ENCODE assay signal across 9 mouse cellular contexts in genomic region chr6:83350172-83350571, GRCm38 (mm10). TPM values are rescaled to one million over a fixed set of nuclear protein-coding genes. Genes with fewer than 3 reads are reported as not detected.
DNase-seq lines count a peak whose midpoint lies in the region; ATAC-seq and TF ChIP-seq lines count a peak whose summit lies in the region.
"Had no signal": no experiment of that assay in that cellular context is flagged by ENCODE, and none has a peak within 500 bp of the region (broad histone marks: within the 10 kb centered on the region; RNA-seq: fewer than 3 reads in every experiment).

No protein-coding gene starts in this region.

- 84% methylated on average over 7 of the region's 7 CpGs for WGBS in embryonic facial prominence, embryonic 10.5 days
- WGBS in hindbrain, embryonic 16.5 days: 86% methylated on average over 7 of the region's 7 CpGs
- WGBS in midbrain, postnatal 0 days: 82% methylated on average over 7 of the region's 7 CpGs

- TF ChIP-seq CTCF in left cerebral cortex, adult 2 months (IDR thresholded peaks at IDR 0.05): no peak
- TF ChIP-seq CTCF in midbrain, postnatal 0 days (IDR thresholded peaks at IDR 0.05): no peak

- H3K9ac ChIP-seq in hindbrain, embryonic 16.5 days (ENCODE audit: low read depth, low read length): peak overlapping the region; percentile 96
- peak overlapping the region; percentile 95; the same call in 1 of the 2 replicates for H3K9ac ChIP-seq in midbrain, postnatal 0 days (replicated peaks; ENCODE audit: low read length, poor library complexity, severe bottlenecking)

- no peak for DNase-seq in left cerebral cortex, adult 2 months (ENCODE audit: extremely low spot score in 1 of 2, low spot score in 2 of 2)
- DNase-seq in left cerebral cortex, adult 9 months (ENCODE audit: low spot score in 2 of 2): no peak
- no peak for DNase-seq in embryonic facial prominence, embryonic 10.5 days (ENCODE audit: low spot score)
- DNase-seq in midbrain, postnatal 0 days (ENCODE audit: low spot score): no peak
- no peak for DNase-seq in right cerebral cortex, adult 2 months (ENCODE audit: low spot score in 2 of 2)
- DNase-seq in gastrocnemius, adult 8-10 months (ENCODE audit: low spot score in 2 of 2): no peak
- DNase-seq: lung, adult 18-20 months had no signal

- H3K4me2 ChIP-seq in hindbrain, embryonic 16.5 days (ENCODE audit: low read length): peak overlapping the region; percentile 75
- H3K4me2 ChIP-seq in midbrain, postnatal 0 days (ENCODE audit: low read depth, low read length, poor library complexity, severe bottlenecking): peak overlapping the region; percentile 63

- ATAC-seq in hindbrain, embryonic 16.5 days: no peak
- ATAC-seq in midbrain, postnatal 0 days (ENCODE audit: low FRiP score): no peak
- ATAC-seq in frontal cortex, adult (ENCODE audit: low TSS enrichment): no peak

- no peaks in the 10 kb centered on the region for H3K27me3 ChIP-seq in embryonic facial prominence, embryonic 10.5 days (replicated peaks; ENCODE audit: low read depth, poor library complexity, severe bottlenecking)
- H3K27me3 ChIP-seq in hindbrain, embryonic 16.5 days (replicated peaks; ENCODE audit: control insufficient read depth, insufficient read depth, low read length): no peaks in the 10 kb centered on the region
- no peaks in the 10 kb centered on the region for H3K27me3 ChIP-seq in midbrain, postnatal 0 days (ENCODE audit: insufficient read depth, low read length)

- no peaks in the 10 kb centered on the region for H3K9me3 ChIP-seq in embryonic facial prominence, embryonic 10.5 days
- no peaks in the 10 kb centered on the region for H3K9me3 ChIP-seq in hindbrain, embryonic 16.5 days (ENCODE audit: control insufficient read depth, low read length)
- no peaks in the 10 kb centered on the region for H3K9me3 ChIP-seq in midbrain, postnatal 0 days (ENCODE audit: low read length)

- peaks cover 44% of the 10 kb centered on the region for H3K36me3 ChIP-seq in embryonic facial prominence, embryonic 10.5 days (replicated peaks)
- H3K36me3 ChIP-seq in hindbrain, embryonic 16.5 days (ENCODE audit: control insufficient read depth, insufficient read depth, low read length): peaks cover 5% of the 10 kb centered on the region
- peaks cover 5% of the 10 kb centered on the region for H3K36me3 ChIP-seq in midbrain, postnatal 0 days (ENCODE audit: insufficient read depth, low read length)

- peak overlapping the region; percentile 93 for H3K27ac ChIP-seq in left cerebral cortex, adult 2 months
- peak overlapping the region; percentile 94 for H3K27ac ChIP-seq in embryonic facial prominence, embryonic 10.5 days (replicated peaks)
- H3K27ac ChIP-seq in hindbrain, embryonic 16.5 days (ENCODE audit: low read depth, low read length): no peak overlapping the region
- no peak overlapping the region for H3K27ac ChIP-seq in midbrain, postnatal 0 days (ENCODE audit: low read depth, low read length)

- intact Hi-C loops in left cerebral cortex, adult 2 months (cut with DNase I): no loop called here

- peak overlapping the region; percentile 83 for H3K4me3 ChIP-seq in left cerebral cortex, adult 2 months
- peak overlapping the region; percentile 96 for H3K4me3 ChIP-seq in embryonic facial prominence, embryonic 10.5 days
- peak overlapping the region; percentile 82 for H3K4me3 ChIP-seq in hindbrain, embryonic 16.5 days (ENCODE audit: low read length)
- H3K4me3 ChIP-seq in midbrain, postnatal 0 days (ENCODE audit: low read depth, low read length): peak overlapping the region; percentile 74

- H3K4me1 ChIP-seq in embryonic facial prominence, embryonic 10.5 days: peaks cover 26% of the 10 kb centered on the region
- peaks cover 7% of the 10 kb centered on the region for H3K4me1 ChIP-seq in hindbrain, embryonic 16.5 days (ENCODE audit: control insufficient read depth, insufficient read depth, low read depth, low read length)
- peaks cover 3% of the 10 kb centered on the region; the same call in 1 of the 2 replicates for H3K4me1 ChIP-seq in midbrain, postnatal 0 days (ENCODE audit: insufficient read depth, low read length)

RNA-seq across cellular contexts. Expression of gene Bola3, which starts 1.2 kb away (rescaled TPM):
- 10 to 100 TPM; 49.3 to 54.3 TPM for total RNA-seq in left cerebral cortex, adult 2 months (2021)
- polyA plus RNA-seq in embryonic facial prominence, embryonic 10.5 days (2016; fragmentation: Nextera tagmentation; extraction: Ambion mirVana): 149 and 153 TPM in 2 replicates
- 55.8 and 64.3 TPM in 2 replicates for polyA plus RNA-seq in hindbrain, embryonic 16.5 days (2015; fragmentation: Nextera tagmentation; extraction: Ambion mirVana)
- 9.6 and 10.6 TPM in 2 replicates for total RNA-seq in midbrain, postnatal 0 days (2014; rRNA removed)
- polyA plus RNA-seq in midbrain, postnatal 0 days (2015; fragmentation: Nextera tagmentation; extraction: Ambion mirVana): 46.2 and 51.2 TPM in 2 replicates
- total RNA-seq in gastrocnemius, adult 8-10 months (2022): 100 to 1,000 TPM; 190 to 220 (median 193) TPM

RNA-seq across cellular contexts. Expression of gene Mob1a, which starts 24.4 kb away (rescaled TPM):
- 10 to 100 TPM; 18.9 to 22.0 TPM for total RNA-seq in left cerebral cortex, adult 2 months (2021)
- 60.2 and 62.4 TPM in 2 replicates for polyA plus RNA-seq in embryonic facial prominence, embryonic 10.5 days (2016; fragmentation: Nextera tagmentation; extraction: Ambion mirVana)
- 19.4 and 23.9 TPM in 2 replicates for polyA plus RNA-seq in hindbrain, embryonic 16.5 days (2015; fragmentation: Nextera tagmentation; extraction: Ambion mirVana)
- total RNA-seq in midbrain, postnatal 0 days (2014; rRNA removed): 23.2 and 31.6 TPM in 2 replicates
- polyA plus RNA-seq in midbrain, postnatal 0 days (2015; fragmentation: Nextera tagmentation; extraction: Ambion mirVana): 8.7 and 9.0 TPM in 2 replicates
- 10 to 100 TPM in 1 of 4 experiments, 1 to 10 TPM in 3; 7.8 to 10.0 (median 8.7) TPM for total RNA-seq in gastrocnemius, adult 8-10 months (2022)

RNA-seq across cellular contexts. Expression of gene Mthfd2, which starts 24.5 kb away (rescaled TPM):
- total RNA-seq in left cerebral cortex, adult 2 months (2021): 1 to 10 TPM; 5.7 to 8.1 TPM
- polyA plus RNA-seq in embryonic facial prominence, embryonic 10.5 days (2016; fragmentation: Nextera tagmentation; extraction: Ambion mirVana): 62.6 and 71.5 TPM in 2 replicates
- 33.4 and 34.3 TPM in 2 replicates for polyA plus RNA-seq in hindbrain, embryonic 16.5 days (2015; fragmentation: Nextera tagmentation; extraction: Ambion mirVana)
- 19.2 and 24.0 TPM in 2 replicates for total RNA-seq in midbrain, postnatal 0 days (2014; rRNA removed)
- polyA plus RNA-seq in midbrain, postnatal 0 days (2015; fragmentation: Nextera tagmentation; extraction: Ambion mirVana): 27.0 and 32.0 TPM in 2 replicates
- total RNA-seq in gastrocnemius, adult 8-10 months (2022): 1 to 10 TPM; 2.9 to 4.7 (median 3.2) TPM

Comparison
In these comparisons a context has a peak if more than half of its experiments do, and no peak if none do; other contexts are left out.
1. H3K27ac ChIP-seq: peak in left cerebral cortex, adult 2 months (single experiment) and embryonic facial prominence, embryonic 10.5 days (single experiment); none in hindbrain, embryonic 16.5 days (single experiment) and midbrain, postnatal 0 days (single experiment).
2. Peak in every context shown above with its lines, with median percentiles within 50 percentile points of each other: H3K4me3 ChIP-seq.